Mouse (Mus musculus) stomach, postnatal 0 days (tissue): ENCODE results near the gene Gm8978.
"Not testable (repeated sequence)": the region's sequence is repeated elsewhere in the genome, so short reads cannot be mapped to it uniquely, and the experiment has no call there.

Source experiments
- CTCF ChIP-seq: IDR thresholded peaks from 2 replicates; pipeline ENCODE4 v1.5.1; 2016; ENCODE audit warnings: antibody characterized with exemption, low read depth, mild to moderate bottlenecking, moderate library complexity
- EP300 ChIP-seq: optimal IDR thresholded peaks from 2 replicates; pipeline ENCODE3; 2016; ENCODE audit warnings: antibody characterized with exemption

DNA sequence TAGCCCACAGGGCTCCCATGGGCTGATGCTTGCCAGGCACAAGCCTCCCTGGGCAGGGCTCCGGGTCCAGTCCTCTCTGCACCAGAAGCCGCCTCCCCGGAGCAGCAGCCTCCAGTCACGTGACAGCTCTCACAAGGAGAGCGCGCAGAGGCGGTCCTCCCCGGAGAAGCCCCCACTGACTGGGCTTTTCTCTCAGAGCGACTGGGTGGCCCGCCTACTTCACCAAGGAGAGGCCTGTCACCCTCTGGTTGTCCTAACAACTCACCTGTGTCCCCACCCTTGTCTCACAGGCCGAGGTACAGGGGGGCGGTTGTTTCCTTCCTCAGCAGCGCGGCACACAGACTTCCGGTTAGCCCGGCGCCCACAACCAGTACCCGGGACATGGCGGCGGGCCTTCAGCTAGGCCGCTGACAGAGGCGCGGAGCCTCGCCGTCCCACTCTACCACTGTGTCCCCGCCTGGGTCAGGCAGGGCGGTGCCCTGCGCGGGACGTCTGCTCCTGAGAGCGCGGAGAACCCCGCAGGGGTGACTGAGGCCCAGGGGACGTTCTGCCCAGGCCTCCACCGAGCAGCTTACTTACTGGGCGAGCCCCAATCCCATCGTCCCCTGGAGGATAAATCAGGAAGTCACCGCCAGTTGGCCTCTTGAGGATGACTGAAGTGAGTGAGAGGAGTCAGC lies 35.3 kb downstream of the Gm8978 start:
- not testable (repeated sequence) for TF ChIP-seq CTCF, EP300
